Mouse (Mus musculus) right cerebral cortex, postnatal 4 days (tissue): ENCODE measurements around the gene Hapln4.

Experiments used
- DNase-seq: peaks from one replicate; pipeline ENCODE4 v3.0.0-alpha.2; 2022

Gene Hapln4

DNA sequence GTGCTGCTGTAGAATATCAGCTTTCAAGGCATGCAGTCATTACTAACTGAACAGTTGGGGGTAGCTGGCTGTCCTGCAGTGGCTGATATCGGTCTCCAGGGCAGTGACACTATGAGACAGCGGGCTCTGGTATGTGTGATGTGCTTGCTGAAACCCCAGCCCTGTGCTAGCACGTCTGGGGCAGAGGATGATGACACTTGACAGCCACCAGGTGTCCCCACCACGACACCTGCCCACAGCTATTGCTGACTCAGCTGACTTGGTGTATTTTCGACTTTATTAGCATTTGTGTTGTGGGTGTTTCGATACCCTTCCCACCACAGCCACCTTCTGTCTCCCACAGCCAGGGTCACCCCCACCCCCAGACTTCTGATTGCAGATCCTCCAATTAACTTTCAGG is 21.2 kb downstream of the Hapln4 start:
- DNase-seq = no peak

DNA sequence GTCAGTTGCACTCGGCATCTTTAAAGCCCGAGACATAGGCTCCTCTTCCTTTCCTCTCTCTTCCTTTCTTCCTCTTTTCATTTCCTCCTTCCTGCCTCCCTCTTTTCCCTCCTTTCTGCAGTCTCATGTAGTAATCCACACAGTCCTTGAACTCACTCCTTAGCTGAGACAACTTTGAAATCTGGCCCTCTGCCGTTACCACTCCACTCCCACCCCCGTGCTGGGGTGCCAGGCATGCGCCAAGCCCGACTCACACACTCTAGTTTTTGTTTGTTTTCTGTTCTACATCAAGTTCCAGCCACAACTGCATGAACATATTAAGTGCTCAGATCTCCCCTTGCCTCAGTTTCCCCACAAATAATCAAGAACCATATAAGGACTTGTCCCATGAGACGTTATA is 21.7 kb downstream of the Hapln4 start:
- no peak for DNase-seq

DNA sequence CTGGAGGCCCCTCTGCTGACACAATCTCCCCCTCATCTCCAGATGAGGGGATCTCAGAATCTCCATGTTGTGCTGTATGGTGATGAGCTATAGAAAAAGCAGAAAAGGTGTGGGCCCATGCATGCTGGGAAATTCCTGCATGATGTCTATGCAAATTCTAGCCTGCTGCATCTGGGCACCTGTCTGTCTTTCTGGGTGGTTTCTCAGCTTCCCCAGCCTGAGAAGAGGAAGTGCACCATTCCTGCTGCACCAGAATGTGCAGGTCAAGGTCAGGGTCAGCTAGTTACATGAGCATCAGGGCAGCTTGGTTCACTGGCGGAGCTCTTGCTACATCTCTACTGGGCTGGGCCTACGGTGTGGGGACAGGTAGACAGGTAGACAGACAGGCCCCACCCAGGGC is 27.2 kb downstream of the Hapln4 start:
- DNase-seq = no peak

DNA sequence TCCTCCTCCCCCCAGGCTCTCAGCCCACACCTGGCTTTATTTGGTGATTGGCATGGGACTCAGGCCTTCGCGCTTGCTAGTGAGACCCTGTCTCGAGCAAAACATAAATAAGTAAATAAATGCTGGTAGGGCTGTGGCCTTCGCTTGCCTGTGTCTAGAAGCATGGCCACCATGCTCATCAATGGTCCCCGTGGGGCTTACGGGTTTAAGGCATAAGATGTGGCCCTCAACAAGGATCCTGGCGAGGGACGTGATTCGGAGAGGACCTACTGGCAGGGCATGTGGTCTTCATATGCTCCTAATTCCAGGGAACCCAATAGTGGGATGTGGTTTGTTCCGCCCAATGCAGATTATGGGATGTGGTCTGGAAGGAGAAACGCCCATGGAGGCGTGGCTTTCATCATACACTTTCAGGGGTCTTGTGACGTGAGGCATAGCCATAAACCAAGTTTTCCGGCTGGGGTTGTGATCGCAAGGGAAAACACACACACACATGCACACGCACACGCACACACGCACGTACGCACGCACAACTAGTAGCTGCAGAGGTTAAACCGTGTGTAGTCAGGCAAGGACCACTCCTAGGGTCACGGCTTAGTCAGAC is 28.0 kb downstream of the Hapln4 start:
- DNase-seq = no peak

DNA sequence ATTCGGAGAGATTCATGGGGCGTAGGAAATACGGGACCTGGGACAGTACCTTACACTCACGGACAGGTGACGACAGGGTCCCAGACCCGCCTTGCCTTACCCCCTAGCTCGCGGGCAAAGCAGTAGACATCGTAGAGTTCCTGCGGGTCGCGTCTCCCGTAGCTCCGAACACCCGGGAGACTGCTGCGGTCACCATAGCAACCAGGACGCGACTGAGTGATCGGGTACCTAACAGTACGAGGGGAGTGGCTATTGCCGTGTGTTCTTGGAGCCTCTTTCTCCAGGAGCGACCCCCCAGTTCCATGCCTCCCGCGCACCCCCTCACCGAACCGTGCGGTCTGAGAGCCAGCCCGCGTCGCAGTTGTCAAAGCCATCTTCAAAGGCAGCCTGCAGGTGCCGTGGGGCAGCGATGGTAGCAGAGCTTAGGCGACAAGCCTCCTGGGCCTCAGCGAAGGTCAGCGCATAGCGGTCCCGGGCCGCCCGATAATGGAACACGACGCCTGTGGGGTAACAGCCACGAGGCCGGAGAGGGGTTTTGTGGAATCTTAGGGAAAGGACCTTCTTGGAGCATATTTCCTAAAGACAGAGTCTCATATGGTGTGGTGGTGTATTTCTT is 29.3 kb downstream of the Hapln4 start:
- DNase-seq = peak; percentile 37

DNA sequence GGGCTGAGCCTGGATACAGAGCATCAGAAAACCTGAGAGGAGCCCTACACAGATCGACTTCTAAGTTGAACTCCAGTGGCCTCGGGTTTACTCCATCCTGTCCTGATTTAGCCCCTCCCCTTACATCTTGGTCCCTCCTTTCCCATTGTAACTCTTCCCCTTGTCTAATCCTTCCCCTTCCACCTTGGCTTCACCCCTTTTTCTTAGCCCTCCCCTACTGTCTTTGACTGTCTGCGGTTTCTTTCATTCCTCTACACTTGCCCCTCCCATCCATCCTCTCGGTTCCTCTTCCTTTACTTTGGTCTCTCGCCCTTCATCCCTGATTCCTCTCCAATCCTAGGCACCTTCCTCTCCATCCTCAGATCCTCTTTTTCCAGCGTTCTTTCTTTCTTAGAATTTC is 31.2 kb downstream of the Hapln4 start:
- no peak for DNase-seq

DNA sequence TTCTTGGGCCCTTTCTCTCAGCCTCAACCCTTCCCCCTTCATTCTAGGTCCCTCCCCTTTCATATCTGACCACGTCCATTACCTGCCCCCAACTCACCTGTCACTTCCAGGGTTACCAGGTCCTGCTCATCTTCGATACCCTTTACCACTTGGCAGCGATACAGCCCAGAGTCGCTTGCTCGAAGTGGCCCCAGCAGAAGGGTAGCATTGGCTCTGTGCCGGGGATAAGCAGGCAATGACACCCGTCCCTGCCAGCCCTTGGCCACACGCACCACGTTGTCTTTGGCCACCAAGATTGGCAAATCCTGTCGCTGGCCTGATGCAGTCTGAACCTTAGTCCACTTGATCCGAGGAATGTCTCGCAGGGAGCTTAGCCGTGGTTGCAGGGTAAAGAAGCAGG is 31.6 kb downstream of the Hapln4 start:
- DNase-seq = no peak

DNA sequence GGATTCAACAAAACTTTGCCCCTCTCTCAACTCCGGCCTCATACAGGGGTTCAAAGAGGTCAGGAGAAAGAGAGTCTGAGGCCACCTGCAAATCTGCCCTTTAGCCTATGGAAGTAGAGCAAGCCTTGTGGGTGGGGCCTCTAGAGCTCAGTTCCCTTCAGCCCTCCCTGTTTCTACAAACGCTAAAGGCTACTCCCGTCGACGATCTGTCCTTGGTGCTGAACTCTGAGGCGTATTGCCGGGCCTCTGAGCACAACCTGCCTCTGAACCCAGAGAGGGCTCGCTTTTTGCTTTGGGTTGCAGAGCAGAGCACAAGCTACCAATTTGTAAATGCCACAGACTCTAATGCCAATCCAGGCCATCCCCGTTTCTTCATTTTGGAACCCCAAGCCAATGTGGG is 34.4 kb downstream of the Hapln4 start:
- DNase-seq = no peak

DNA sequence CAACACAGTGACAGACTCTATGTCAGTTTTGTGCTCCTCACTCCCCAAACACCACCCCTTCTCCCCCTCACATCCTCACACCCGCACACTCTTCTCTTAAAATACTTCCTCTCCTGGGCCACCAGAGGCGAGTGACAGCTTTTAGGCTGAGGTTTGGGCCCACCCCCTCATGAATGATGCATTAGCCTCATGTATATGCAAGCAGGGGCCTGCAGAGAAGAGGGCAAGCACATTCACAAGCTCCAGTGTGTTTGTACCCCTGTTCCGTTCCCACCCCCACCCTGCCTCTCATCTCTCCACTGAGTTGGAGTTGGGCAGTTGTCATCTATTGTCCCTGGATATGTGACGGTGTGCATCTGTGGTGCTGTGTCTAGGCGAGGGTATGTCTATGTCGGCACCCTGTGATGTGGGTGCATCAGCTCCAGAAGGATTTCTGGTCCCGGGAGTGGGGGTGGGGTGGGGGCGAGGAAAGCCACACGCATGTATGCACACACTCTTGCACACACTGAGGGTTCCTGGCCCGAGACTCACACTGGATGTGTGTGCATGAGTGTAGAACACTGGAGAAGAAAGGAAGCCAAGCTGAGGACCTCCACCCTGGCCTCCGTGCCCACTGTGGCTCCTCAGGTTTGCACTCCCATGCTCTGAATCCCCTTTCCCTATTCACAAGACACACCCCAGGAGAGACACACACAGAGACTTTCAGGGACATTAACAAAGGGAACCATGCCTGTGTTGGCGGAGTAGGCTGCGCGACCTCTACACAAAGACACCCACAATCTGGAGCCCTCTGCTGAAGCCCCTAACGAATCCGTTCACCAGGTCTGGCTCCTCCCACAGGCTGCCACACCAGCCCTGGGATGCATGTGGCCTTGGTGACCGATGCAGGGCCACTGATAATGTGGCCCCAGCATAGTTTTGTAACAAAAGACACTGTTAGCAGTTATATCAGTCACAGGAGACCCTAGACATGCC is 35.8 kb downstream of the Hapln4 start:
- peak; percentile 66 for DNase-seq

DNA sequence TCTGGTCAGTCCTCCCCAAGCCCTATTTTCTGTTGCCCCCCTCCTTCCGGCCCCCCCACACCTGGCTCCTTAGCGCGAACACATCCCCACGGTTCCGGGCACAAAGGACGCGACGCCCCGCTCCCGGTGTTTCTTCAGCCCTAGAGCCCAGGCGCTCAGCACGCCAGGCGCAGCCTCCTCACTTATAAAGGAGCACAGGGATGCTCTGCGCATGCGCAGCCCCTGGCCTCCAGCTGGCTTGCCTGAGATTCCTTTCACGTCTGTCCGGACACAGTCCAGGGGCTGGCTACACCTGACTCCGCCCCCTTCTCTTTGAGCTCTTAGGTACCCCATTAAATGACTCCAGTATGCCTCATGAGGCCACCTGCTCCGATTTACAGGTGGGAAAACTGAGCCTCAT is 37.4 kb downstream of the Hapln4 start, which contains the start of gene Ncan:
Gene Ncan, minus strand, starts transcription at position 207 of the 400 bp plus-strand sequence.
- peak; percentile 98 for DNase-seq

DNA sequence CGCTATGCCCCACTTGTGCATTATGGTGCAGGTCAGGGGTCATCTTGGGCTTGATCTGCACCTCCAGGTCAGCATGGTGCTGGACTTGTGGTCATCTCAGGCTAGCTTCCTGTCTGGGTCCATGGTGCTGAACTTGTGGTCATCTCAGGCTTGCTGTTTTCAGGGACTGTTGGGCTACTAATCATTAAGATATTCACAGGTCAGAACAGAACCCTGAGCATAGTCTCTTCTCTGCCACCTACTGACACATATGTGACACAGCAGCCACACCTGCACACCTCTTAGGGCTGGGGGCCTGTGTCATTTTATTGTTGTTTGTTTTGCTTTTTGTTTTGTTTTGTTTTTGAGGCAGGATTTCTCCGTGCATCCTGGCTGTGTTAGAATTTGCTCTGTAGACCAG is 39.6 kb downstream of the Hapln4 start:
- no peak for DNase-seq

DNA sequence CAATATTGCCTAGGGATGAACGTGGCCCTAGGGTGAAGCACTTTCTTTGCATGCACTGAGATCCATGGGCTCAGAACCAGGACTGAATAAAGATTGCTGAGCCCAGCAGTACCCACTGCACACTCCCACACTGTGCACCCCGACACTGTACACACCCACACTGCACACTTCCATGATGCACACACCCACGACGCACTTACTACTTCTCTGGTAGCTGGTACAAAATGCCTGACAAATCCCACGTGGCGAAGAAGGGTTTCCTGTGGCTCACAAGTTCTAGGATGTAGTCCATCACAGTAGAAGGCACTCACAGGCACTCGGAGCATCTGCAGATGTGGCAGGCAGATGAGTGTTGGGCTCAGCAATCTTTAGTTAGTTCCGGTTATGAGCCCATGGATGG is 41.7 kb downstream of the Hapln4 start:
- DNase-seq = no peak

DNA sequence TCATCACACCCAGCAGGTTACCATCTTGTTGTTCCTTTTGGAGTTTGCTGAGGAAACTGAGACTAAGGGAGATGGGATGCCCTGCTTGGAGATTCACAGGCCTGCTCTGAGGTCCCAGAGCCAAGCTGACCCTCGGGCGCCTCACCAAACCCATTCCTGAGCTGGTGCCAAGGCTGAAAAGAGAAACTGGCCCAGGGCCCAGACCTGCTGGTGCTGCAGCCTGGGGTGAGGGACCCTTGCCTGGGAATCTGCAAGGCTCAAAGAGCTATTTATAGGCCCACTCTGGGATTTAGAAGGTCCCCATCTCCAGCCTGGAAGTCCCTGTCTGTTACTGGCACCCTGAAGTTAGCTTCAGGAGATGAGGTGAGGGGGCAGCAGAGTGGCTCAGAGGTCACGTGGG is 45.2 kb downstream of the Hapln4 start:
- peak; percentile 70 for DNase-seq

DNA sequence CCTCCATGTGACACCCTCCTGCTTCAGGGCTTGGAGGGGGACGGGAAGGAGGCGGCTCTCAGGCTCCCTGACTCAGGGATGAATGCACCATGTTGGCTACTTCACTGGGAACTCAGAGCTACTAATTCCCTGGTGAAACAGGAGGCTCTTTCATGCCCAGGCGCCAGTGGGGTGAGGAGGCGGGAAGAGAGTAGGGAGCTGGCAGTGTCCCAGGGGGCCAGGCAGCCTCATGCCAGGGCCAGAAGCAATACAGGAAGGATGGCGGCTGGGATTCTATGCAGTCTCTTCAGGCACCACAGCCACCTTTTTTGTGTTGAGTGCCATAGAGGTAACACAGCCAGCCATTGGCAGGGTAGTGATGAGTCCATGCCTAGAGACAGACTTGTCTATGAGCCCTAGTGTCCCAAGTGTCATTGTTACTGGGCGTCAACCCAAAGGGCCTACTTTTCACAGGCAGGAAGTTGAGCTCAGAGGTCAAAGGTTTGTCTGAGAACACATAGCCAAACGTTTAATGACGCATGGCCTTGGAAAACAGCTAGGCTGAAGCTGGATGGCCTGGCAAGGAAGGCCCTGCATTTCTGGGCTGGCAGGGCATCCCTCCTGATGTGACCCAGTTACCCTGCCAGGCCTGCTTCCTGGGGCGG is 46.2 kb downstream of the Hapln4 start:
- DNase-seq = peak; percentile 76

DNA sequence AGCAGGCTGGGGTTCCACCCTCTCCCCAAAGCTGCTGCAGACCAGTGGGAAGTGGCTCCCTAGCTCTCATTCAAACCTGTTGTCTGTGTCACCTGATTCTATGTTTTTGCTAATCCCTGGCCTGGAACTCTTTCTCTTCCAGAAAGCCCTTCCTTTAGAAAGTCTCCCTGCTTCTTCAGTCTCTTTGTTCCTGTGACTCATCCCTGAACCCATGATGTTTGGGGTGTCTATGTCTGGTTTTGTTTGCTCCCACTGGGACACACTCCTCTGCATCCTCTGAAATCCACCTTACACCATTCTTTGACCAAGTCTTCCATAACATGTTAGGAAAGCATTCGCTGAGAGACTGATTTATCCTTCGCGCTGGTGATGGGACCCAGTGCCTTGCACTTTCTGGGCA is 46.8 kb downstream of the Hapln4 start:
- DNase-seq = no peak

DNA sequence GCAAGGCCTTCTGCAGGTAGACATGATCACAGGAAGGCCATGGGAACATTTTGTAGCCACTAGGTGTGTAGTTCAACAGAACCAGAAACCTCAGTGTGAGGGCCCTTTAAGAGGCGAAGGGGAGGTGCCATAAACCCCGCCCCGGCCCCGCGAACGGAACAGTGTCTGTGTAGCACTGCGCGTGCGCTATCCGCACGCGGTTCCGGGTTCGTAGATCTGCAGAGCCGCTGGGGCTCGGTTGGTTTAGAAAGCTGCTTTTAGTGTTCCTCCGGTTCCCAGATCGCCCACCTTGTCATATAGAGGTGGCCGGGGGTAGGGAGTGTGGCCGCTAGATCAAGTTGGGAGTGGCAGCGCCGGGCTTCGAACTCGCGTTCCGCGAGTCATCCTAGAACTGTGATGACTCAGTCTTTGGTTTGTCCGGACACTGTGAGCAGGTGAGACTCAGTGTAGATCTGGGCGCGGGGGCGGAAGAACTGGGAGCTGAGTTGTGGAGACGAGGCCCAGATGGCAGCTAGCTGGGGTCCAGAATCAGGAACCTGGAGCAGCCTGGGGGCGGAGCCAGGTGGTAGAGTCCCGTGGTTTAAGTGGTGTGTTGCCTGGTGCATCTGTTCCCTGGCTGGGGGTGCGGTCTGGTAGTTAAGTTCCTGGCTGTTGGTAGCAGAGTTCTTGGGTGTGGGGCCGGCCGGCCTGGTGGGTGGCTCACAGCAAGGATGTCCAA is 48.1 kb downstream of the Hapln4 start, which contains the start of gene Nr2c2ap:
Gene Nr2c2ap, plus strand, starts transcription at position 168 of the 718 bp plus-strand sequence.
- peak; percentile 84 for DNase-seq

DNA sequence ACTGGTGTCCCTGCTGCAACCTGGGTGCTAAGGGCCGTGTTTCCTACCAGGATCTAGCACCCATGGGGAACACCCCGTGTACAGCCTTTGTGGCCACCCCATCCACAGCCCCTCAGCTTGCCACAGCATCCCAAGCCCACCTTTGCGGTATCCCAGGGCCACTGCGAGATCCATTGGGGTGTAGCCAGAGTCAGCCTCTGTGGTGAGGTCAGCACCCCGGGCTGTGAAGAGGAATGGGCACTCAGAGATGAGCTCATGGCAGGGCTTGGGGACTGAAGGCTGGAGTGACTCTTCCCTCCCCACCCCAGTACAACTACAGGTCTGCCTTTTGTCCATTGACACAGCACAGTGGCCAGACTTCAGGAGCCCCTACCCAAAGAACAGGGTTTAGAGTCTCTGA is 50.8 kb downstream of the Hapln4 start:
- no peak for DNase-seq

DNA sequence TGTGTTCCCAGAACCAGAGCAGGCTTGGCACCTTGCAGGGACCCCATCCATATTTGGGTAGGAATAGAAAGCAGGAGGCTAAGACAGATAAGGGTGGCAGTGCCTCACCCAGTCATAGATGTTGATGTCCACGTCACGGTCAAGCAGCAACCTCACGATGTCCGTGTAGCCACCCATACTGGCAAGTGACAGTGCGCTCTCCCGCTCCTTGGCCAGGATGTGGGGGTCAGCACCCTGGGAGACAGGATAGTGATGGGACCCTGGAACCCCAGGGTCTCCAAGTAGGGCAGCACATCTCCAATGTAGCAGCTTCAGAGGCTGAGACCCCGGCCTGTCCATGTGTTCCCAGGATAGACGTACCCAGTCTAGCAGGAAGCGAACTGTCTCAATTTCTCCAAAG is 51.7 kb downstream of the Hapln4 start:
- DNase-seq = no peak

DNA sequence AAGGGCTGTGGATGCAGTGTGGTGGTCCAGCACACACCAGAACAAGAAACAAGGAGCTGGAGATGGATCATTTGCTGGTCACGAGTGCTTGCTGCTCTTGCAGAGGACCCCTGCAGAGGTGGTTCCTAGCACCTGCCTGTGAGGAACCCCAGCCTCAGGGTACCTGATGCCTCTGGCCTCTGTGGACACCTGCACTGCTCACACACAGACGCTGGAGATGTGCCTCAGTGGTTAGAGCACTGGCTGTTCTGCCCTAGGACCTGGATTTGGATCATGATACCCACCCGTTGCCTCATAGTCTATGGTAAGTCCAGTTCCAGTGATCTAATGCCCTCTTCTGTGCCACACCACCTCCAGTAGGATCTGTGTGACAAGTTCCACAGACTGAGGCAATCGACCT is 53.3 kb downstream of the Hapln4 start:
- no peak for DNase-seq

DNA sequence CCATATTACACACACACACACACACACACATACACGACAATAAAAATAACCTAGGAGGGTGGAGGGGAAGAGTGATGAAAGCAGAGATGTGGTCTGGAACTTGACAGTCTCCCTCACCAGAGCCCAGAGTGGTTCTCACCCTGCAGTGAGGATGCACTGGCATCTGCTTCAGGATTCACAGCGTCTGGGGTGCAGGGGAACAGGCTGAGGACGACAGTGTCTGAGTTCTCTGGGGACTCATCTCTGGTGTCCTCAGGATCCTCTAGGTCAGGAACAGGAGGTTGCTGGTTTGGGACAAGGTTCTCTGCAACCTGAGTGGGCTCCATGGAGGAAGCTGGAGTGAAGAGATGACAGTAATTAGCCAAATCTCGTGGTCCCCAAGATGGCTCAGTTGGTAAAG is 54.6 kb downstream of the Hapln4 start:
- DNase-seq = no peak

DNA sequence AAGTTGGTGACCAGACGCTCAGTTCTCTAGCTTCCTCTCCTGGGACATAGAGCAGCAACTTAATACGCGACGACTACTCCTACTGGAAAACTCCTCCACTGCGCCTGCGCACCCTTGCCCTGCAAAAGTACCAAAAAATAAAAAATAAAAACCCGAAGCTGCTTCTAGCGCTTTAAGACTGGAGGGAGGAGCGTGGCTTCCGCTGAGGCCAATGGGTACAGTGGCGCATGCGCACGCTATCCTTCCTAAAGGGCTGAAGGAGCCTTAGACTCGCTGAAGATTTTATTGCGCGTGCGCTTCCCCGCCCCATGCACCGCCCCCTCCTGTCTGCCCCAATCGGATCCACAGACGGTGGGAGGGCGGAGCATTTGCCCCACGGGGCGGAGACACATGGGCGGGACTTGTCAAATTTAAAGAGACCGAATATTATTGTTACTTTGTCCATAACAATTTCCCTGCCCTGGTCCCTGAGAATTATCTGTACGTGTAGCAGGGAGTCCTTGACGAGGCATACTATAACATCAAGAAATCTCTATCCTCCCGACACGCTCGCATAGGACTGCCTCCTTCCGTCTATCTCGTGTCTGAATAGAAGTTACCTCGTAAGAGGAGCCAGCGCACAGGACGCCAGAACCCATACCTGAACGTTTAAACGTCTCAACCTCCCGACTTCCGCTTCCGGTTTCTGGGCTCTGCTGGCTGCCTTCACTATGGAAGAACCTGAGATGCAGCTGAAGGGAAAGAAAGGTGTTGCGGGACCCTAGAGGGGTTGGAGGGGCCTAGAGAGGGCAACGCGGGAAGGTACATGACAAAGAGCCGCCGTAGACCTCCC is 56.0 kb downstream of the Hapln4 start, which contains the start of the genes Rfxank, Borcs8 and Mef2b:
Gene Rfxank, minus strand, starts transcription at position 129 of the 832 bp plus-strand sequence.
Gene Borcs8, plus strand, starts transcription at position 474 of the 832 bp plus-strand sequence.
Gene Mef2b, plus strand, starts transcription at position 686 of the 832 bp plus-strand sequence.
- peak; percentile 98 for DNase-seq
